In genomic region chr10:120478164-120478563, GRCm38 (mm10) we compare ENCODE assay signal across 8 mouse cellular contexts. TPM values are rescaled to one million over a fixed set of nuclear protein-coding genes. Genes with fewer than 3 reads are reported as not detected.
DNase-seq lines count a peak whose midpoint lies in the region; ATAC-seq and TF ChIP-seq lines count a peak whose summit lies in the region.

No protein-coding gene starts in this region.

- 0 out of 2 replicates have a peak, but pooled peaks cover 5% of the 10 kb centered on the region for H3K27me3 ChIP-seq in lung, postnatal 0 days (replicated peaks; ENCODE audit: insufficient read depth, low read length)
- no peaks in the 10 kb centered on the region for H3K27me3 ChIP-seq in embryonic facial prominence, embryonic 15.5 days
- peaks cover 4% of the 10 kb centered on the region; the same call in 1 of the 2 replicates for H3K27me3 ChIP-seq in hindbrain, embryonic 15.5 days
- H3K27me3 ChIP-seq in liver, postnatal 0 days (ENCODE audit: insufficient read depth, low read length), result peaks cover 46% of the 10 kb centered on the region

- H3K9ac ChIP-seq in lung, postnatal 0 days (replicated peaks; ENCODE audit: low read depth), result no peak overlapping the region
- no peak overlapping the region for H3K9ac ChIP-seq in embryonic facial prominence, embryonic 15.5 days
- no peak overlapping the region for H3K9ac ChIP-seq in hindbrain, embryonic 15.5 days
- H3K9ac ChIP-seq in liver, postnatal 0 days (replicated peaks), result no peak overlapping the region

- H3K4me1 ChIP-seq in lung, postnatal 0 days (ENCODE audit: insufficient read depth, low read depth, low read length), result peaks cover 3% of the 10 kb centered on the region; the same call in 1 of the 2 replicates
- peaks cover 20% of the 10 kb centered on the region; the same call in 1 of the 2 replicates for H3K4me1 ChIP-seq in embryonic facial prominence, embryonic 15.5 days
- peaks cover 42% of the 10 kb centered on the region for H3K4me1 ChIP-seq in hindbrain, embryonic 15.5 days (replicated peaks)
- H3K4me1 ChIP-seq in liver, postnatal 0 days (ENCODE audit: insufficient read depth), result peaks cover 17% of the 10 kb centered on the region

- ATAC-seq in lung, postnatal 0 days, result no peak
- ATAC-seq in embryonic facial prominence, embryonic 15.5 days (ENCODE audit: insufficient number of reproducible peaks, low FRiP score, low TSS enrichment, low read depth), result no peak
- no peak for ATAC-seq in hindbrain, embryonic 15.5 days (ENCODE audit: low FRiP score, low read depth)
- ATAC-seq in liver, postnatal 0 days, result 0 out of 2 replicates have a peak, but pooled peaks have one; percentile 18

- peak overlapping the region; percentile 96 for H3K4me2 ChIP-seq in lung, postnatal 0 days (replicated peaks; ENCODE audit: low read depth, low read length)
- H3K4me2 ChIP-seq in embryonic facial prominence, embryonic 15.5 days (replicated peaks), result peak overlapping the region; percentile 99
- H3K4me2 ChIP-seq in hindbrain, embryonic 15.5 days, result peak overlapping the region; percentile 93
- H3K4me2 ChIP-seq in liver, postnatal 0 days (ENCODE audit: low read depth, low read length), result peak overlapping the region; percentile 89

- TF ChIP-seq EP300 in lung, postnatal 0 days (IDR thresholded peaks at IDR 0.05), result no peak
- no peak for TF ChIP-seq EP300 in liver, postnatal 0 days (IDR thresholded peaks at IDR 0.05; ENCODE audit: low read depth)

- DNase-seq in lung, postnatal 0 days (ENCODE audit: low spot score), result peak; percentile 54
- no peak for DNase-seq in lung, postnatal 10 days
- DNase-seq in liver, postnatal 0 days, result peak; percentile 20
- DNase-seq in yolk sac, embryonic 10.5 days (ENCODE audit: low spot score), result peak; percentile 35
- no peak for DNase-seq in thymus, postnatal 25 days
- DNase-seq in layer of hippocampus, adult 18-20 months (ENCODE audit: low spot score in 2 of 2), result no peak

- peak overlapping the region; percentile 71; the same call in 1 of the 2 replicates for H3K4me3 ChIP-seq in lung, postnatal 0 days (ENCODE audit: low read depth, low read length)
- H3K4me3 ChIP-seq in embryonic facial prominence, embryonic 15.5 days (replicated peaks), result peak overlapping the region; percentile 82
- H3K4me3 ChIP-seq in hindbrain, embryonic 15.5 days, result peak overlapping the region; percentile 69
- peak overlapping the region; percentile 63; the same call in 1 of the 2 replicates for H3K4me3 ChIP-seq in liver, postnatal 0 days (ENCODE audit: low read depth, low read length)

- H3K36me3 ChIP-seq in lung, postnatal 0 days (ENCODE audit: insufficient read depth, low read length), result no peaks in the 10 kb centered on the region
- H3K36me3 ChIP-seq in embryonic facial prominence, embryonic 15.5 days, result no peaks in the 10 kb centered on the region
- no peaks in the 10 kb centered on the region for H3K36me3 ChIP-seq in hindbrain, embryonic 15.5 days
- H3K36me3 ChIP-seq in liver, postnatal 0 days (replicated peaks; ENCODE audit: insufficient read depth, low read length), result no peaks in the 10 kb centered on the region

- no peak for TF ChIP-seq CTCF in lung, postnatal 0 days (IDR thresholded peaks at IDR 0.05)
- no peak for TF ChIP-seq CTCF in liver, postnatal 0 days (IDR thresholded peaks at IDR 0.05; ENCODE audit: low read depth)

- no peaks in the 10 kb centered on the region for H3K9me3 ChIP-seq in lung, postnatal 0 days (ENCODE audit: low read length)
- H3K9me3 ChIP-seq in embryonic facial prominence, embryonic 15.5 days (replicated peaks), result no peaks in the 10 kb centered on the region
- no peaks in the 10 kb centered on the region for H3K9me3 ChIP-seq in hindbrain, embryonic 15.5 days
- no peaks in the 10 kb centered on the region for H3K9me3 ChIP-seq in liver, postnatal 0 days (ENCODE audit: low read length)

- under 1% methylated on average over 16 of the region's 16 CpGs for WGBS in lung, postnatal 0 days
- WGBS in embryonic facial prominence, embryonic 15.5 days, result under 1% methylated on average over 16 of the region's 16 CpGs
- WGBS in hindbrain, embryonic 15.5 days, result under 1% methylated on average over 16 of the region's 16 CpGs
- under 1% methylated on average over 16 of the region's 16 CpGs for WGBS in liver, postnatal 0 days (ENCODE audit: insufficient replicate concordance)

- H3K27ac ChIP-seq in lung, postnatal 0 days (ENCODE audit: low read length), result no peak overlapping the region
- no peak overlapping the region for H3K27ac ChIP-seq in embryonic facial prominence, embryonic 15.5 days (replicated peaks)
- no peak overlapping the region for H3K27ac ChIP-seq in hindbrain, embryonic 15.5 days (replicated peaks)
- H3K27ac ChIP-seq in liver, postnatal 0 days (ENCODE audit: low read depth), result no peak overlapping the region

RNA-seq across cellular contexts. Expression of gene Hmga2, which starts 1.9 kb away (rescaled TPM):
- polyA plus RNA-seq in lung, postnatal 0 days (2015; fragmentation: Nextera tagmentation; extraction: Ambion mirVana), result 2.2 and 3.0 TPM in 2 replicates
- 11.1 and 11.5 TPM in 2 replicates for polyA plus RNA-seq in embryonic facial prominence, embryonic 15.5 days (2015; fragmentation: Nextera tagmentation; extraction: Ambion mirVana)
- 2.2 and 2.6 TPM in 2 replicates for polyA plus RNA-seq in hindbrain, embryonic 15.5 days (2015; fragmentation: Nextera tagmentation; extraction: Ambion mirVana)
- 0.43 and 0.56 TPM in 2 replicates for polyA plus RNA-seq in liver, postnatal 0 days (2015; fragmentation: Nextera tagmentation; extraction: Ambion mirVana)
- under 1 TPM; 0.07 to 0.18 TPM for total RNA-seq in layer of hippocampus, adult 18-20 months (2021)

Comparison
In these comparisons a context has a peak if more than half of its experiments do, and no peak if none do; other contexts are left out.
1. DNase-seq: peak in lung, postnatal 0 days (single experiment), liver, postnatal 0 days (single experiment) and yolk sac, embryonic 10.5 days (single experiment); none in lung, postnatal 10 days (single experiment), thymus, postnatal 25 days (single experiment) and layer of hippocampus, adult 18-20 months (0 of 2).
2. Peak in every context shown above with its lines, with median percentiles within 50 percentile points of each other: H3K4me2 ChIP-seq and H3K4me3 ChIP-seq.